Mouse (Mus musculus): Measurements from ENCODE around the gene 5430427O19Rik. TPM values are rescaled to one million over a fixed set of nuclear protein-coding genes. Genes with fewer than 3 reads are reported as not detected.

Gene 5430427O19Rik
- under 1 TPM in 1 of 2 experiments, not detected in 1; 0.12 TPM for total RNA-seq (2021)
- long read RNA-seq, experiment 1 = 0 reads
- long read RNA-seq, experiment 2, partial matches to known transcripts = 0 of 1 reads
- long read RNA-seq, experiment 2, other reads (novel, unspliced or antisense) = 0 of 1 reads

GRCm38 (mm10) chrX:85869914-85870483 is at the start of gene 5430427O19Rik:
5430427O19Rik (plus strand) TSS chrX:85870354.
- no peak for DNase-seq

- DNase-seq = no peak
These were observed 42.3 kb upstream of the 5430427O19Rik start for GRCm38 (mm10) chrX:85827719-85828453.

- DNase-seq = no peak
These were observed 41.2 kb upstream of the 5430427O19Rik start for GRCm38 (mm10) chrX:85829000-85829399.

- no peak for DNase-seq
These were observed 31.0 kb upstream of the 5430427O19Rik start for GRCm38 (mm10) chrX:85839174-85839573.

GRCm38 (mm10) chrX:85855938-85856337 is 14.2 kb upstream of the 5430427O19Rik start:
- no peak for DNase-seq

GRCm38 (mm10) chrX:85857169-85857568 is 13.0 kb upstream of the 5430427O19Rik start:
- no peak for DNase-seq

- DNase-seq = no peak
These were observed 2.1 kb upstream of the 5430427O19Rik start for GRCm38 (mm10) chrX:85868079-85868478.

- DNase-seq = no peak
These were observed 1.4 kb downstream of the 5430427O19Rik start for GRCm38 (mm10) chrX:85871371-85872056.

- no peak for DNase-seq
These were observed 4.2 kb downstream of the 5430427O19Rik start for GRCm38 (mm10) chrX:85874367-85874766.

- DNase-seq = no peak
These were observed 5.8 kb downstream of the 5430427O19Rik start for GRCm38 (mm10) chrX:85875951-85876350.

GRCm38 (mm10) chrX:85877747-85878146 is 7.6 kb downstream of the 5430427O19Rik start:
- DNase-seq = no peak

GRCm38 (mm10) chrX:85878293-85878692 is 8.1 kb downstream of the 5430427O19Rik start:
- DNase-seq = no peak

GRCm38 (mm10) chrX:85879198-85879977 is 9.2 kb downstream of the 5430427O19Rik start:
- DNase-seq = peak; percentile 6

- no peak for DNase-seq
These were observed 16.5 kb downstream of the 5430427O19Rik start for GRCm38 (mm10) chrX:85886651-85887050.

GRCm38 (mm10) chrX:85901195-85901594 is 31.0 kb downstream of the 5430427O19Rik start:
- DNase-seq = no peak

- DNase-seq = peak; percentile 8
These were observed 48.9 kb downstream of the 5430427O19Rik start for GRCm38 (mm10) chrX:85919034-85919433.

GRCm38 (mm10) chrX:85932991-85933390 is 62.8 kb downstream of the 5430427O19Rik start:
- DNase-seq = no peak

Other genes with a start within 250 kb of the 5430427O19Rik start
- 1 to 10 TPM; 2.4 to 3.3 TPM for gene Gk, start 93.5 kb upstream of the 5430427O19Rik start, total RNA-seq (2021)
- not detected for gene Samt3, start 173.8 kb downstream of the 5430427O19Rik start, total RNA-seq (2021)